Mouse (Mus musculus) CH12.LX (cell line): ENCODE measurements around the gene Fkbp15. TPM values are rescaled to one million over a fixed set of nuclear protein-coding genes. Genes with fewer than 3 reads are reported as not detected.

Experiments
- DNase-seq: peaks from one replicate; pipeline ENCODE4 v3.0.0-alpha.2; 2013; ENCODE audit errors: extremely low read depth
- H3K27ac ChIP-seq: 2 replicates; pipeline ENCODE4 v1.5.1; 2012; ENCODE audit warnings: low read depth, mild to moderate bottlenecking, control low read depth, moderate library complexity; ENCODE audit not compliant: insufficient read depth
- H3K27me3 ChIP-seq: replicated peaks from 2 replicates; pipeline ENCODE3; 2012; ENCODE audit warnings: inconsistent platforms
- H3K36me3 ChIP-seq, 2 experiments: replicated peaks in 1 of 2; 2 replicates each; pipeline versions ENCODE3 to v1.6.1; 2012; ENCODE audit warnings: inconsistent platforms in 1 of 2, low read length in 1 of 2, mild to moderate bottlenecking in 1 of 2, mixed read lengths in 1 of 2, moderate library complexity in 1 of 2; ENCODE audit not compliant: control insufficient read depth in 1 of 2, insufficient read depth in 1 of 2
- H3K4me1 ChIP-seq, 2 experiments: 2 replicates each; pipeline ENCODE4 v1.6.1; 2012; ENCODE audit warnings: inconsistent platforms in 1 of 2, moderate library complexity in 1 of 2; ENCODE audit not compliant: insufficient read depth in 2 of 2, control insufficient read depth in 1 of 2
- H3K4me2 ChIP-seq: 2 replicates; pipeline ENCODE4 v1.6.1; 2012; ENCODE audit warnings: low read depth, mild to moderate bottlenecking, control low read depth; ENCODE audit not compliant: poor library complexity, insufficient read depth, severe bottlenecking
- H3K4me3 ChIP-seq, 3 experiments: fragments of 150-350 bp in 1 of 3; sonication (generic) in 1 of 3; replicated peaks in 1 of 3; 2 replicates each; pipeline versions ENCODE3 to v1.5.1; 2011 to 2012; ENCODE audit warnings: low read depth in 2 of 3, low read length in 2 of 3, mild to moderate bottlenecking in 2 of 3, moderate library complexity in 2 of 3, control low read depth in 1 of 3, improper control_type of control experiment in 1 of 3, inconsistent platforms in 1 of 3, mixed read lengths in 1 of 3; ENCODE audit not compliant: poor library complexity in 1 of 3
- H3K79me2 ChIP-seq: replicated peaks from 2 replicates; pipeline ENCODE4 v1.6.1; 2012; ENCODE audit warnings: mild to moderate bottlenecking, moderate library complexity; ENCODE audit not compliant: control insufficient read depth, poor library complexity, insufficient read depth, severe bottlenecking; ENCODE audit errors: extremely low read depth
- H3K9ac ChIP-seq: 2 replicates; pipeline ENCODE4 v1.6.1; 2012; ENCODE audit warnings: low read depth, mild to moderate bottlenecking, control low read depth, moderate library complexity; ENCODE audit not compliant: insufficient read depth
- H3K9me3 ChIP-seq: replicated peaks from 2 replicates; pipeline ENCODE3; 2012; ENCODE audit warnings: low read length, inconsistent platforms, mixed read lengths
- CTCF ChIP-seq, 2 experiments: IDR thresholded peaks in 1 of 2; conservative IDR thresholded peaks in 1 of 2; 2 replicates each; pipeline ENCODE4 v1.5.1; 2011 to 2012; ENCODE audit warnings: low read depth in 2 of 2, low read length in 2 of 2, improper control_type of control experiment in 1 of 2, inconsistent platforms in 1 of 2, mild to moderate bottlenecking in 1 of 2, moderate library complexity in 1 of 2
- EP300 ChIP-seq: IDR thresholded peaks from 2 replicates; pipeline ENCODE4 v1.6.1; 2011; ENCODE audit warnings: low read length, improper control_type of control experiment
- ETS1 ChIP-seq: conservative IDR thresholded peaks from 2 replicates; pipeline ENCODE4 v1.6.1; 2012; ENCODE audit warnings: low read depth, mild to moderate bottlenecking, inconsistent platforms, low read length, improper control_type of control experiment, moderate library complexity
- GABPA ChIP-seq: IDR thresholded peaks from 2 replicates; pipeline ENCODE4 v1.6.1; 2012; ENCODE audit warnings: low read depth, low read length, improper control_type of control experiment, inconsistent platforms; ENCODE audit not compliant: insufficient replicate concordance
- JUN ChIP-seq: IDR thresholded peaks from 2 replicates; pipeline ENCODE4 v1.6.1; 2011; ENCODE audit warnings: low read depth, mild to moderate bottlenecking, low read length, improper control_type of control experiment, moderate library complexity; ENCODE audit not compliant: insufficient read depth
- JUND ChIP-seq: conservative IDR thresholded peaks from 2 replicates; pipeline ENCODE4 v1.6.1; 2011; ENCODE audit warnings: low read depth, low read length, improper control_type of control experiment
- KAT2A ChIP-seq: IDR thresholded peaks from 2 replicates; pipeline ENCODE4 v1.6.1; 2012; ENCODE audit warnings: low read length, improper control_type of control experiment, inconsistent platforms; ENCODE audit not compliant: insufficient replicate concordance
- MAX ChIP-seq: IDR thresholded peaks from 2 replicates; pipeline ENCODE4 v1.6.1; 2011; ENCODE audit warnings: low read length, improper control_type of control experiment
- MXI1 ChIP-seq: IDR thresholded peaks from 2 replicates; pipeline ENCODE4 v1.6.1; 2011; ENCODE audit warnings: mild to moderate bottlenecking, low read depth, low read length, improper control_type of control experiment
- MYC ChIP-seq: IDR thresholded peaks from 2 replicates; pipeline ENCODE4 v1.6.1; 2011; ENCODE audit warnings: low read depth, mild to moderate bottlenecking, improper control_type of control experiment, low read length
- NELFE ChIP-seq: IDR thresholded peaks from 2 replicates; pipeline ENCODE4 v1.6.1; 2011; ENCODE audit warnings: low read depth, low read length, improper control_type of control experiment
- NRF1 ChIP-seq: IDR thresholded peaks from 2 replicates; pipeline ENCODE4 v1.6.1; 2014; ENCODE audit warnings: low read depth, mild to moderate bottlenecking, inconsistent platforms, low read length, improper control_type of control experiment, moderate library complexity
- PAX5 ChIP-seq: IDR thresholded peaks from 2 replicates; pipeline ENCODE4 v1.6.1; 2012; ENCODE audit warnings: low read length, inconsistent platforms, mixed read lengths
- POLR2AphosphoS2 ChIP-seq: IDR thresholded peaks from 2 replicates; pipeline ENCODE4 v1.6.1; 2011; ENCODE audit warnings: low read depth, low read length, improper control_type of control experiment
- RCOR1 ChIP-seq: conservative IDR thresholded peaks from 2 replicates; pipeline ENCODE4 v1.6.1; 2012; ENCODE audit warnings: low read depth, mild to moderate bottlenecking, inconsistent platforms, low read length, improper control_type of control experiment
- SIN3A ChIP-seq: IDR thresholded peaks from 2 replicates; pipeline ENCODE4 v1.6.1; 2012; ENCODE audit warnings: low read length, improper control_type of control experiment, inconsistent platforms
- SMC3 ChIP-seq: IDR thresholded peaks from 2 replicates; pipeline ENCODE4 v1.6.1; 2011; ENCODE audit warnings: low read depth, low read length, improper control_type of control experiment
- USF1 ChIP-seq: IDR thresholded peaks from 2 replicates; pipeline ENCODE4 v1.6.1; 2014; ENCODE audit warnings: low read depth, mild to moderate bottlenecking, inconsistent platforms, low read length, improper control_type of control experiment
- ZKSCAN1 ChIP-seq: IDR thresholded peaks from 2 replicates; pipeline ENCODE4 v1.6.1; 2012; ENCODE audit warnings: low read depth, inconsistent platforms, low read length, improper control_type of control experiment, borderline replicate concordance
- dilution Hi-C: fragments of 300-500 bp; cut with MboI; formaldehyde crosslinking; loops from 2 replicates; pipeline ENCODE4 v1.14.3; 2020; ENCODE audit warnings: low sequenced_read_pairs; ENCODE audit not compliant: extremely low pct_unique_long_range_greater_than_20kb, extremely low pct_ligation_motif_present
- in situ Hi-C: fragments of 300-500 bp; cut with MboI; formaldehyde crosslinking; loops from 3 replicates; pipeline ENCODE4 v1.14.3; 2019; ENCODE audit warnings: low sequenced_read_pairs, low pct_ligation_motif_present, low pct_unique_long_range_greater_than_20kb, mixed read lengths
- polyA plus RNA-seq: library from polyadenylated mRNA; unstranded; fragments of >175 nt; gene quantifications from 2 replicates; pipeline ENCODE4 v1.2.1, GENCODE M21; 2012; ENCODE audit warnings: low read depth; ENCODE audit not compliant: insufficient read length
- total RNA-seq, 2 experiments: library from RNA; depleted of rRNA; stranded (reverse); fragments of 300-350 nt in 1 of 2; fragments of >200 nt in 1 of 2; gene quantifications; 2 replicates each; pipeline ENCODE4 v1.2.3; 2012 to 2014

Fkbp15 gene
- total and polyA plus RNA-seq, 3 experiments = 24.0 to 35.1 (median 30.4) TPM

DNA sequence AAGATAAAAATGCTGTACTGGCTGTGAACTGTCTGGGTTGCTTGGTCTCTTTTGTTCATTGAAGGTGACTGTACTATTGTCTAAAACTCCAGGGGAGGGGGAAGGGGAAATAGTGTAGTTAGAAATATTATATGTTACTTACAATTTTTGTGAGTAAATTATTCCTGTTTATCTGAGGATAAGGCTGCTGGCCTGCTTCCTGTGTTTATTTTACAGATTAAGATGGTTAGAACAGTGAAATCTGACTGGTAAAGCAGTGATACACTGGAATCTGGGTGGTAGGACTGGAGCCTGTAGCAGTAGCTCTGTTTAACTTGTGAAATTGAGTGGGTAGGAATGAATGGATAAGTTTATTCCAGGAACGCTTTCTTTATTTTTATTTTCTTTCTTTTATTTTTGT is 1.6 kb upstream of the Fkbp15 start:
- Histone ChIP-seq H3K27me3 (no peaks in the 10 kb centered on the region), H3K4me2 (peak overlapping the region; percentile 60), H3K9ac (peak overlapping the region; percentile 39), H3K9me3 (no peaks in the 10 kb centered on the region), H3K27ac (no peak overlapping the region), H3K36me3 (peaks cover 0 to 11% of the 10 kb centered on the region in 2 experiments), H3K4me1 (peaks cover 2 to 31% of the 10 kb centered on the region in 2 experiments; a peak in 2 of 4 replicates), H3K4me3 (peak overlapping the region in 2 of 3 experiments; percentile 86 to 98), H3K79me2 (peaks cover 34% of the 10 kb centered on the region)
- DNase-seq = no peak
- TF ChIP-seq MXI1 = no peak
- TF ChIP-seq SIN3A = 0 out of 2 replicates have a peak, but pooled peaks have one; percentile 55
- in situ Hi-C loops (no loop called here), dilution Hi-C loops (no loop called here)

DNA sequence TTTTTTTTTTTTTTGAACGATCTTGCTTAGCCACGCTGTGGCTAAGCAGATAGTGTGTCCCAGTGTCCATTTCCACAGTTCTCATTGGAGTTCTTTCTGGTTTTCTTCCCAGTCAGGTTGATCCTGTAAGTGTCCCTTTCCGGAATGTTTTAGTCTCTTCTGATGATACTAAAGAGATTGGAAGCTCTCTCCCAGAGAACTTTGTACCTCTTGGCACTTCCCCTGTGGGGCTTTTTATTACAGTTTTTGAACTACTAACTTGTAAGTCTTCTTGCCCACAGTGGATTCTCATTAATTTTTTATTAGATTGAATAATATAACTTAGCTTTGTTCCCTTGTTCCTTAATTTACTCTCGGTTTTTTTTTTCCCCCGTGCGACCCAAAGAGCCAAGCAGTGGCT is 1.2 kb upstream of the Fkbp15 start:
- DNase-seq = no peak
- no peaks in the 10 kb centered on the region for H3K27me3 ChIP-seq
- peaks cover 2 to 35% of the 10 kb centered on the region in 2 experiments; a peak in 2 of 4 replicates for H3K4me1 ChIP-seq
- peak overlapping the region; percentile 86 to 98 (median 86) for H3K4me3 ChIP-seq
- in situ Hi-C loops = no loop called here
- dilution Hi-C loops = no loop called here
- H3K4me2 ChIP-seq = peak overlapping the region; percentile 60
- H3K36me3 ChIP-seq = peaks cover 0 to 15% of the 10 kb centered on the region in 2 experiments
- TF ChIP-seq ETS1 (no peak), JUND (no peak), RCOR1 (no peak), POLR2AphosphoS2 (no peak), SMC3 (no peak), JUN (no peak), MAX (no peak), KAT2A (no peak), GABPA (no peak), EP300 (no peak), USF1 (no peak), SIN3A (no peak), CTCF (conservative IDR thresholded peaks at IDR 0.05 in 1 of 2, IDR thresholded peaks at IDR 0.05 in 1 of 2; ENCODE audit: low read depth in 2 of 2, low read length in 2 of 2) (no peak), NRF1 (no peak), ZKSCAN1 (no peak), PAX5 (no peak), MYC (no peak), NELFE (no peak)
- H3K79me2 ChIP-seq = peaks cover 38% of the 10 kb centered on the region
- H3K9ac ChIP-seq = peak overlapping the region; percentile 39
- no peak overlapping the region for H3K27ac ChIP-seq
- H3K9me3 ChIP-seq = no peaks in the 10 kb centered on the region
